Mouse (Mus musculus): ENCODE data around the gene Akap8.

Akap8 gene

GRCm38 (mm10) chr17:32348406-32348805 is 27.4 kb upstream of the Akap8 start:
- DNase-seq = no peak

GRCm38 (mm10) chr17:32341102-32341501 is 20.1 kb upstream of the Akap8 start:
- no peak for DNase-seq

- DNase-seq = no peak
These were observed 19.1 kb upstream of the Akap8 start for GRCm38 (mm10) chr17:32340110-32340509.

GRCm38 (mm10) chr17:32335869-32336268 is 14.8 kb upstream of the Akap8 start:
- DNase-seq = no peak

DNA sequence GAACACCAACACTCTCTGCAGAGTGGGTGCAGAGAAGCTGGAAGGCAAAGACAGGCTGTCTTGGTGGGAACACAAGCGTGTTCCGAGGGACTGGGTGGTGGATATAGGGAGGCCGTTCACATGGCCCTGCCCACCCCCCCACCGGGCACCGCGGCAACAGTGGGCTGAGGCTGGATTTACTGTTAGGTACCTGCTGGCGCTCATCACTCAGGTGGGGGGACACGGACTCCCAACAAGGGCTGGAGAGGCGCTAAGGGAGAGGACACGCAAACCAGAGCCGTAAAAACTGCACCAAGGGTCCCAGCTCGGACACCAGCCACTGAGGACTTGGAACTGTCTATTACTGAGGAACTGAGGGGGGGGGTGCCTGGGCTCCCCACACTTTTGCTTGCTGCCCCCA is 13.9 kb upstream of the Akap8 start:
- no peak for DNase-seq

- DNase-seq = no peak
These were observed 12.8 kb upstream of the Akap8 start for GRCm38 (mm10) chr17:32333675-32334303.

DNA sequence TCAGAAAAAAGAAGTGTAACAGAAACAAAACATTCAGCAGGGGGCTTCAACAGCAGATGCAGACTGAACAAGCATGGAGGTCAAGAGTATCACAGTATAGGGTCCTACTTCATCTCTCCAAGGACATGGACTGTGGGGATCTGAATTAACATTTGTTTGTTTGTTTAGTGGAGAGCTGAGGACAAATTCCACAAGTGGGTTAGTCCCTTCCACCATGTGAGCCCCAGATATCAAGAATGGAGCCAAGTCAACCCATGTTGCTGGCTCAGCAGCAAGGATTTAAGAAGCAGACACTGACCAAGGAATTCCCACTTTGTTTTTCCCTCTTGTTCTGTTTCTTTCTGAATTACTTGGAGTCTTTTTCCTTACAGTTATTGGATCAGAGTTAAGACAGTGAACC is 6.5 kb upstream of the Akap8 start:
- DNase-seq = no peak

- DNase-seq = no peak
These were observed 1.8 kb upstream of the Akap8 start for GRCm38 (mm10) chr17:32322809-32323208.

- DNase-seq = peak in 1 of 2 experiments; percentile 15
These were observed 798 bp upstream of the Akap8 start for GRCm38 (mm10) chr17:32321836-32322235.

GRCm38 (mm10) chr17:32321390-32321734 is 324 bp upstream of the Akap8 start:
- DNase-seq = no peak

DNA sequence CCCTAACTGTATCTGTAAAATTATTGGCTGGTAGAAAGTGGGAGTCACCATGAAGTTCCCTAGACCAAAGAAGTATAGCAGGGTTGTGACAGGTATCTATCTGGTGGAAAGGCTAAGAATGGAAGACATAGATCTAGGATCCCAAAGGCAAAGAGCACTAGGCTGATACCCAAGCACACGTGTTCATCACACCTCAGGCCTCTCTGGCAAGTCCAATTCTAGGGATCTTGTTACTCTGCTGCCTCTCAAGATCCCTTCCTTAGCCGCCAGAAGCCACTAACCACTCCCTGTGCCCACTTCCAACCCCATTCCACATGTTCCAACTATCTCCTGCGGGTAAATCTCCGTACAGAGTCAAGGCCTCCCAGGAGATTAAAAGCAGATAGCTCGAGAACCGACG is 1.1 kb downstream of the Akap8 start:
- no peak for DNase-seq

GRCm38 (mm10) chr17:32317708-32318107 is 3.3 kb downstream of the Akap8 start:
- DNase-seq = no peak

GRCm38 (mm10) chr17:32317032-32317431 is 4.0 kb downstream of the Akap8 start:
- DNase-seq = no peak

DNA sequence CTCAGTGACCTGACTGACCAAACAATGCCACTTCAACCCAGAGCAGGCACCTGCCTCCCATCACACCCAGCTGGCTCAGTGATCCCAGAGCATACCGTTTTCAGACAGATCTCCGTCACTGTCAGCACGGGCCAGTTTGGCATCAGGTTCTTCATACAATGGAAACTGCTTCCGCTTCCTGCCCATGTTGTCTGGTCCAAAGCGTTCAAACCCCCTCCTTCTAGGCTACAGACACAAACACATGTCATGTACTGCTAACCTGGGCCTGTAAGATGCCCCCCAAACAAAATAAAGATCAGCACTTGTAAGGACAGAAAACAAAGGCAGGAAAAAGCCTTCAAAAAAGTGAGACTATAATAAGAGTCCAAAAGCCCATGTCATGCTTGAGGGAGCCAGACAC is 5.5 kb downstream of the Akap8 start:
- DNase-seq = no peak

DNA sequence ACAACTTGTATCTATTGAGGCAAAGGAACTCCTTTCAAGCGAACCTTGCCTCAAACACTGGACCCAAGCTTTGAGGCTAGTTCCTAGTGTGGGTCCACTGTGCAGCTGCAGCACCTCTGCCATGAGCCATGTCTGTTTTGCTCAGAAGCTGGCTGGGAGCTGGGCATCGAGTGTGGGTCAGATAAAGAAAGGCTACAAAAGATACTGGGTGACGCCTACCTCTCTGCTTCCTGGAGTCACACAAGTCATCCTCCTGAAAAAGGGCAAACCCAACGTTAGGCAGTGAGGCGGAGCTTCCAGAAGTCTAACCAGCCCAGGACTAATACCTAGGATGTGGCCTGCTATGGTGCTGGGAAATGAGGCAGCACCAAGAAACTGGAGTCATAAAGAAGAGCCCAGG is 7.1 kb downstream of the Akap8 start:
- no peak for DNase-seq

GRCm38 (mm10) chr17:32312801-32313200 is 8.2 kb downstream of the Akap8 start:
- peak; percentile 58 to 69 for DNase-seq

DNA sequence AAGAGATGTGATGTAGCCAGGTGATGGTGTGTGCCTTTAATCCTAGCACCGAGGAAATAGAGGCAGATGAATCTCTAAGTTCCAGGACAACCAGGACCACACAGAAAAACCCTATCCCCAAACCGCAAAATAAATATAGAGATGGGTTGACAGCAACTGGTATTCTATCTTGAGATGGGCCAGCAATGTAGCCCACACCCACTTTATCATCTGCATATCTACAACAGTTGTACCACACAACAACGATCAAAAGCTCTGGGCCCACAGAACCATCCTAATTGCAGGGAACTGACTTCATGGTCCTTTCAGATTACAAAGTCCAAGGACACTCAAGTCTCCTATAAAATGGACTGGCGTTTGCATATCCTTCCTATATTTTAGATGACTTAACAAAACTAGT is 13.1 kb downstream of the Akap8 start:
- DNase-seq = no peak

GRCm38 (mm10) chr17:32298125-32298524 is 22.9 kb downstream of the Akap8 start:
- no peak for DNase-seq

DNA sequence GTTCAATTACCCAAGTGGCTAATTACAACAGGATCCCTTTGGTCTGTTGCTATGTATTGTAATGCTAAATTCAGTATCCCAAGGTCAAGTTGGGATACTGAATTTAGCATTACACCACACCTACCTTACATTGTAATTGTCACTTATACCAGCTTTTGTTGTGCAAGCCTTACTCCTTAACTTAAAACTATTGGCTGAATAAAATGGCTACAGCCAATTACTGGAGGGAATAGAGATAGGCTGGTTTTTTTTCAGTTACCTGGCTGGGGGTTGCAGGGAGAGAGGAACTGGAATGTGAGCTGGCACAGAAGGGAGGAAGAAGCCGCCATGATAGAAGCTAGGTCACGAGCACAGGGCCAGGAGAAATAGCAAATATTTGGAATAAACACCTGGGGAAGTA is 25.1 kb downstream of the Akap8 start:
- DNase-seq = no peak

DNA sequence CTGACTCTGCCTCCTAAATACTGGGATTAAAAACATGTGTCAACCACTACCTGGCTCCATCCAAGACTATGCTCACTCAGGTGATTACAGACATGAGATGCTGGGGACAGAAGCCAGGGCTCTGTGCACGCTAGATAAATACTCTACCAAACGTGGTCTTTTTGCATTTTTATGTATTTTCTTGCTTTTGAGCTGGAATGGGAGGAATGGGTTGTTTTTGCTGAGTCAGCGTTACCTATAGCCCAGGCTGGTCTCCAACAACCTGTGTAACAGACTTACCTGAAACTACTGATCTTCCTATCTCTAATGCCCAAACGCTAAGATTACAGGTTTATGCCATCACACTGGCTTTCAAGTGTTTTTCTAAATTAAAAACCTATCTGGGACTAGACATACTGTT is 25.9 kb downstream of the Akap8 start:
- no peak for DNase-seq

DNA sequence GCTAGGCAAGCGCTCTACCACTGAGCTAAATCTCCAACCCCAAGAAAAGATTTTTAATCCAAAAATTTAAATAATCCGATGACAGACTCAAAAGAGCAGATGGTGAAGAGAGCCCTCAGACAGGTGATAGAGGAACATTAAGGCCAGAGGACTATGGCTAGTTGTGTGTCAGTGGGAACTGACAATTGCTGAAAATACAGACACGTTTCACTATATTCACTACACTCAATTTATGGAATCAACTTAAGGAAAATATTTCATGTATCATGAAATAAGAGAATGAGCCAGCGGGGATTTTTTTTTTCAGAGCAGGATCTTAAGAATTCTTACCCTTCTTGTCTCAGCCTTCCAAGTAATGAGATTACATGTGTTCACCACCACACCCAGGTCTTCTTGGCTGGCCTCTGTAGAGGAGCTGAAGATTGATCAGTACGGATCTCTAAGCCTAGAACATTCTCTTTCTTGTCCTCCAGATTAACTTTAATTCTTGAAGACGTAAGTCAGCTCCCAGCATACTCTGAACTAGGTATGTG is 35.8 kb downstream of the Akap8 start:
- no peak for DNase-seq

- DNase-seq = peak; percentile 92 to 96
These were observed 36.5 kb downstream of the Akap8 start, which contains the start of gene Brd4 for GRCm38 (mm10) chr17:32284262-32285137. Brd4 (minus strand) TSS chr17:32284722.

DNA sequence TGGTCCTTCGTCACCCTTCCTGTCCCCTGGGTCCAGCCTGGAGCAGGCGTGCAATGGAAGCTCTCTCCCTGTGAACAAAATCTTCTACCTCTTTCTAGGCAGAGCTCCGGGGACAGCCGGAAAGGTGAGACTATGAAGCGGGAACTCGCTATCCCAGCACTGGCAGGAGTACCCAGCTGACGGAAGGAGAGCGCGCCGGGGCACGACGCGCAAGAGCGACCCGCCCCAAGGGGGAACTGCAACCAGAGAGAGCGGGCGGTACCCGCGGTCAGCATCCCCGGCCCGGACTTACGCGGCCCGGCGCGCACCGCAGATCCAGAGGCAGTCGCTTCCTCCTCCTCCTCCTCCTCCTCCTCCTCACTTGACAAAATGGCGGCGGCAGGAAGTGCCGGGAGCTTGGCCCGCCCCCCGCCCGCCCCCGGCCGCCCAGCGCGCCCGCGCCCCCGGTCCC is 37.2 kb downstream of the Akap8 start:
- DNase-seq = peak; percentile 54 to 64

- peak in 1 of 2 experiments; percentile 28 for DNase-seq
These were observed 37.7 kb downstream of the Akap8 start for GRCm38 (mm10) chr17:32283341-32283740.
